Mouse (Mus musculus) kidney, embryonic 14.5 days (tissue): ENCODE results near the gene 1700008O03Rik. TPM values are rescaled to one million over a fixed set of nuclear protein-coding genes. Genes with fewer than 3 reads are reported as not detected.

ENCODE experiments used
- ATAC-seq: fragments of 200-750 bp; cut with Nextera tagmentation; 2 replicates; pipeline ENCODE4 v1.8.0; 2017; ENCODE audit warnings: moderate number of reproducible peaks, mild to moderate bottlenecking, moderate TSS enrichment, moderate library complexity; ENCODE audit not compliant: low FRiP score, low TSS enrichment
- H3K27ac ChIP-seq: fragments of 300-500 bp; sonication (generic); 2 replicates; pipeline ENCODE4 v1.5.1; 2014; ENCODE audit warnings: low read depth, mild to moderate bottlenecking, low read length, moderate library complexity, mixed read lengths
- H3K27me3 ChIP-seq: fragments of 300-500 bp; sonication (generic); 2 replicates; pipeline ENCODE4 v1.6.1; 2014; ENCODE audit warnings: mild to moderate bottlenecking, low read length; ENCODE audit not compliant: control insufficient read depth, insufficient read depth
- H3K36me3 ChIP-seq: fragments of 300-500 bp; sonication (generic); 2 replicates; pipeline ENCODE4 v1.6.1; 2014; ENCODE audit warnings: low read length, mixed read lengths; ENCODE audit not compliant: control insufficient read depth, insufficient read depth
- H3K4me1 ChIP-seq: fragments of 300-500 bp; sonication (generic); 2 replicates; pipeline ENCODE4 v1.6.1; 2014; ENCODE audit warnings: low read length, mixed read lengths; ENCODE audit not compliant: control insufficient read depth, insufficient read depth
- H3K4me2 ChIP-seq: fragments of 300-500 bp; sonication (generic); replicated peaks from 2 replicates; pipeline ENCODE4 v1.6.1; 2014; ENCODE audit warnings: low read depth, mild to moderate bottlenecking, low read length
- H3K4me3 ChIP-seq: fragments of 300-500 bp; sonication (generic); 2 replicates; pipeline ENCODE4 v1.5.1; 2014; ENCODE audit warnings: mild to moderate bottlenecking, low read length
- H3K9ac ChIP-seq: fragments of 300-500 bp; sonication (generic); 2 replicates; pipeline ENCODE4 v1.6.1; 2014; ENCODE audit warnings: low read depth, mild to moderate bottlenecking, low read length, moderate library complexity
- H3K9me3 ChIP-seq: fragments of 300-500 bp; sonication (generic); 2 replicates; pipeline ENCODE4 v1.6.1; 2016; ENCODE audit warnings: low read length; ENCODE audit not compliant: control insufficient read depth
- whole genome bisulfite sequencing: fragments of 180-500 bp; shearing (Covaris S2); extraction: QIAGEN DNeasy Blood & Tissue Kit; methylation state at CpG from one replicate; pipeline ENCODE4 v1.1.7; 2014; 5-methylcytosine and 5-hydroxymethylcytosine counted together
- polyA plus RNA-seq: library from polyadenylated mRNA; unstranded; fragments of >200 nt; fragmentation: Nextera tagmentation; extraction: Ambion mirVana; gene quantifications from 2 replicates; pipeline ENCODE4 v1.2.1, GENCODE M21; 2014

The 1700008O03Rik gene
- polyA plus RNA-seq, 1 experiment from 2014 or later: 1.0 TPM

- no peak overlapping the region for H3K27ac ChIP-seq
- ATAC-seq: peak; percentile 37
Observed at GRCm38 (mm10) chr7:44373460-44373859, 12.2 kb downstream of the 1700008O03Rik start.

GRCm38 (mm10) chr7:44372678-44373077, 12.9 kb downstream of the 1700008O03Rik start:
- no peak overlapping the region for H3K9ac ChIP-seq
- no peak overlapping the region for H3K4me2 ChIP-seq
- H3K27me3 ChIP-seq: no peaks in the 10 kb centered on the region
- H3K27ac ChIP-seq: no peak overlapping the region
- no peak overlapping the region for H3K4me3 ChIP-seq
- H3K9me3 ChIP-seq: no peaks in the 10 kb centered on the region
- H3K4me1 ChIP-seq: peaks cover 5% of the 10 kb centered on the region; the same call in 1 of the 2 replicates
- WGBS: 90% methylated on average over 8 of the region's 8 CpGs
- ATAC-seq: no peak
- no peaks in the 10 kb centered on the region for H3K36me3 ChIP-seq

More at GRCm38 (mm10) chr7:44373460-44373859, 12.2 kb downstream of the 1700008O03Rik start:
- Histone ChIP-seq H3K4me2 (peak overlapping the region; percentile 84), H3K9ac (peak overlapping the region; percentile 69; the same call in 1 of the 2 replicates), H3K36me3 (no peaks in the 10 kb centered on the region), H3K9me3 (no peaks in the 10 kb centered on the region), H3K4me3 (peak overlapping the region; percentile 64), H3K4me1 (peaks cover 5% of the 10 kb centered on the region; the same call in 1 of the 2 replicates), H3K27me3 (no peaks in the 10 kb centered on the region)
- WGBS: 11% methylated on average over 7 of the region's 7 CpGs

GRCm38 (mm10) chr7:44360792-44361301, 24.8 kb downstream of the 1700008O03Rik start:
- Histone ChIP-seq H3K9ac (no peak overlapping the region), H3K4me1 (peaks cover 10% of the 10 kb centered on the region), H3K36me3 (no peaks in the 10 kb centered on the region), H3K27me3 (peaks cover 57% of the 10 kb centered on the region), H3K4me3 (peak overlapping the region; percentile 48), H3K27ac (no peak overlapping the region), H3K9me3 (no peaks in the 10 kb centered on the region), H3K4me2 (peak overlapping the region; percentile 87)
- 6% methylated on average over 21 of the region's 21 CpGs for WGBS
- ATAC-seq: 0 out of 2 replicates have a peak, but pooled peaks have one; percentile 7

GRCm38 (mm10) chr7:44359908-44360672, 25.5 kb downstream of the 1700008O03Rik start:
- Histone ChIP-seq H3K4me3 (peak overlapping the region; percentile 48), H3K27me3 (peaks cover 65% of the 10 kb centered on the region), H3K27ac (no peak overlapping the region), H3K9me3 (no peaks in the 10 kb centered on the region), H3K4me2 (peak overlapping the region; percentile 87), H3K9ac (peak overlapping the region; percentile 52), H3K4me1 (peaks cover 10% of the 10 kb centered on the region), H3K36me3 (no peaks in the 10 kb centered on the region)
- WGBS: under 1% methylated on average over 53 of the region's 54 CpGs
- peak; percentile 70 for ATAC-seq

- Histone ChIP-seq H3K4me3 (peak overlapping the region; percentile 48), H3K4me1 (peaks cover 10% of the 10 kb centered on the region), H3K9me3 (no peaks in the 10 kb centered on the region), H3K4me2 (peak overlapping the region; percentile 87), H3K9ac (peak overlapping the region; percentile 48; the same call in 1 of the 2 replicates), H3K27me3 (peaks cover 75% of the 10 kb centered on the region), H3K27ac (no peak overlapping the region), H3K36me3 (no peaks in the 10 kb centered on the region)
- 5% methylated on average over 22 of the region's 26 CpGs for WGBS
- ATAC-seq: peak; percentile 16
Observed at GRCm38 (mm10) chr7:44358886-44359654, 26.6 kb downstream of the 1700008O03Rik start.

GRCm38 (mm10) chr7:44358012-44358411, 27.6 kb downstream of the 1700008O03Rik start:
- Histone ChIP-seq H3K9me3 (no peaks in the 10 kb centered on the region), H3K9ac (no peak overlapping the region), H3K4me2 (no peak overlapping the region; the same call in 1 of the 2 replicates), H3K27ac (no peak overlapping the region), H3K36me3 (no peaks in the 10 kb centered on the region), H3K4me1 (peaks cover 12% of the 10 kb centered on the region), H3K27me3 (peaks cover 85% of the 10 kb centered on the region), H3K4me3 (no peak overlapping the region)
- 17% methylated on average over 5 of the region's 5 CpGs for WGBS
- no peak for ATAC-seq

- H3K4me3 ChIP-seq: 0 out of 2 replicates have a peak overlapping the region, but pooled peaks have one; percentile 4
- peak overlapping the region; percentile 32; the same call in 1 of the 2 replicates for H3K4me2 ChIP-seq
- no peak for ATAC-seq
- H3K9me3 ChIP-seq: no peaks in the 10 kb centered on the region
- WGBS: 27% methylated on average over 10 of the region's 10 CpGs
- no peaks in the 10 kb centered on the region for H3K36me3 ChIP-seq
- peaks cover 17% of the 10 kb centered on the region for H3K4me1 ChIP-seq
- H3K27ac ChIP-seq: no peak overlapping the region
- peaks cover 86% of the 10 kb centered on the region for H3K27me3 ChIP-seq
- 0 out of 2 replicates have a peak overlapping the region, but pooled peaks have one; percentile 18 for H3K9ac ChIP-seq
Observed at GRCm38 (mm10) chr7:44357531-44357930, 28.1 kb downstream of the 1700008O03Rik start.

GRCm38 (mm10) chr7:44356590-44357481, 28.8 kb downstream of the 1700008O03Rik start:
- Histone ChIP-seq H3K4me1 (peaks cover 17% of the 10 kb centered on the region), H3K4me2 (peak overlapping the region; percentile 32), H3K27ac (no peak overlapping the region), H3K36me3 (no peaks in the 10 kb centered on the region), H3K9me3 (no peaks in the 10 kb centered on the region), H3K4me3 (peak overlapping the region; percentile 4), H3K27me3 (peaks cover 86% of the 10 kb centered on the region), H3K9ac (peak overlapping the region; percentile 31; the same call in 1 of the 2 replicates)
- WGBS: 1% methylated on average over 35 of the region's 35 CpGs
- no peak for ATAC-seq
